Mouse (Mus musculus): Measurements from ENCODE around the gene Rpl29. TPM values are rescaled to one million over a fixed set of nuclear protein-coding genes. Genes with fewer than 3 reads are reported as not detected.
A peak's percentile ranks its signal among the peaks of the same experiment; 100 is the strongest.

Gene Rpl29
- polyA plus RNA-seq, 1 experiment from 2014 or later, result 729 TPM

- Histone ChIP-seq H3K27me3 (peaks cover 4% of the 10 kb centered on the region; the same call in 1 of the 2 replicates), H3K36me3 (no peaks in the 10 kb centered on the region), H3K9ac (peak overlapping the region; percentile 47), H3K9me3 (no peaks in the 10 kb centered on the region), H3K4me3 (no peak overlapping the region), H3K27ac (replicated peaks) (no peak overlapping the region), H3K4me1 (replicated peaks) (peaks cover 34% of the 10 kb centered on the region), H3K4me2 (peak overlapping the region; percentile 40)
- peak; percentile 24 for ATAC-seq (ENCODE audit: low read depth)
- WGBS, result 8% methylated on average over 18 of the region's 18 CpGs
Observed at GRCm38 (mm10) chr9:106421033-106421864, 8.0 kb upstream of the Rpl29 start.

GRCm38 (mm10) chr9:106421865-106422160 is 7.4 kb upstream of the Rpl29 start:
- 0% methylated on average over 3 of the region's 3 CpGs for WGBS

GRCm38 (mm10) chr9:106428719-106429220 is 484 bp upstream of the Rpl29 start:
- peak overlapping the region; percentile 87 for H3K4me3 ChIP-seq
- WGBS, result 13% methylated on average over 11 of the region's 11 CpGs
- no peaks in the 10 kb centered on the region for H3K9me3 ChIP-seq
- H3K36me3 ChIP-seq, result peaks cover 32% of the 10 kb centered on the region
- H3K4me2 ChIP-seq, result peak overlapping the region; percentile 70
- H3K27ac ChIP-seq (replicated peaks), result peak overlapping the region; percentile 98
- H3K9ac ChIP-seq, result peak overlapping the region; percentile 79
- no peaks in the 10 kb centered on the region for H3K27me3 ChIP-seq
- ATAC-seq (ENCODE audit: low read depth), result peak; percentile 68
- H3K4me1 ChIP-seq (replicated peaks), result peaks cover 19% of the 10 kb centered on the region

More at GRCm38 (mm10) chr9:106421865-106422160, 7.4 kb upstream of the Rpl29 start:
- Histone ChIP-seq H3K36me3 (no peaks in the 10 kb centered on the region), H3K9ac (no peak overlapping the region), H3K4me1 (replicated peaks) (peaks cover 34% of the 10 kb centered on the region), H3K4me2 (peak overlapping the region; percentile 40), H3K4me3 (no peak overlapping the region), H3K27me3 (peaks cover 4% of the 10 kb centered on the region; the same call in 1 of the 2 replicates), H3K9me3 (no peaks in the 10 kb centered on the region), H3K27ac (replicated peaks) (no peak overlapping the region)
- peak; percentile 75 for ATAC-seq (ENCODE audit: low read depth)

GRCm38 (mm10) chr9:106430015-106430264 is 686 bp downstream of the Rpl29 start:
- H3K9me3 ChIP-seq, result no peaks in the 10 kb centered on the region
- no peaks in the 10 kb centered on the region for H3K27me3 ChIP-seq
- H3K4me2 ChIP-seq, result peak overlapping the region; percentile 89
- H3K9ac ChIP-seq, result peak overlapping the region; percentile 98
- H3K4me1 ChIP-seq (replicated peaks), result peaks cover 19% of the 10 kb centered on the region
- H3K27ac ChIP-seq (replicated peaks), result peak overlapping the region; percentile 98
- H3K36me3 ChIP-seq, result peaks cover 40% of the 10 kb centered on the region
- peak overlapping the region; percentile 87 for H3K4me3 ChIP-seq
- under 1% methylated on average over 4 of the region's 4 CpGs for WGBS
- ATAC-seq (ENCODE audit: low read depth), result no peak

GRCm38 (mm10) chr9:106433389-106433788 is 4.1 kb downstream of the Rpl29 start:
- WGBS, result 78% methylated on average over 7 of the region's 7 CpGs
- Histone ChIP-seq H3K9me3 (no peaks in the 10 kb centered on the region), H3K4me1 (replicated peaks) (peaks cover 35% of the 10 kb centered on the region), H3K4me3 (no peak overlapping the region), H3K36me3 (peaks cover 40% of the 10 kb centered on the region), H3K27me3 (no peaks in the 10 kb centered on the region), H3K27ac (replicated peaks) (no peak overlapping the region), H3K9ac (peak overlapping the region; percentile 17; the same call in 1 of the 2 replicates), H3K4me2 (no peak overlapping the region)
- ATAC-seq (ENCODE audit: low read depth), result no peak

- Histone ChIP-seq H3K4me1 (replicated peaks) (peaks cover 25% of the 10 kb centered on the region), H3K9ac (peak overlapping the region; percentile 26; the same call in 1 of the 2 replicates), H3K27me3 (no peaks in the 10 kb centered on the region), H3K4me3 (no peak overlapping the region), H3K36me3 (peaks cover 31% of the 10 kb centered on the region), H3K27ac (replicated peaks) (no peak overlapping the region), H3K4me2 (no peak overlapping the region), H3K9me3 (no peaks in the 10 kb centered on the region)
- ATAC-seq (ENCODE audit: low read depth), result no peak
- 89% methylated on average over 9 of the region's 9 CpGs for WGBS
Observed at GRCm38 (mm10) chr9:106436566-106436965, 7.3 kb downstream of the Rpl29 start.

- Histone ChIP-seq H3K4me3 (no peak overlapping the region), H3K36me3 (no peaks in the 10 kb centered on the region), H3K4me1 (replicated peaks) (peaks cover 36% of the 10 kb centered on the region), H3K4me2 (no peak overlapping the region), H3K27ac (replicated peaks) (no peak overlapping the region), H3K9ac (no peak overlapping the region), H3K27me3 (no peaks in the 10 kb centered on the region), H3K9me3 (no peaks in the 10 kb centered on the region)
- 82% methylated on average over 5 of the region's 5 CpGs for WGBS
- ATAC-seq (ENCODE audit: low read depth), result no peak
Observed at GRCm38 (mm10) chr9:106442680-106443079, 13.4 kb downstream of the Rpl29 start.

- 78% methylated on average over 4 of the region's 4 CpGs for WGBS
- no peak overlapping the region for H3K27ac ChIP-seq (replicated peaks)
- H3K9ac ChIP-seq, result no peak overlapping the region
Observed at GRCm38 (mm10) chr9:106444836-106445235, 15.6 kb downstream of the Rpl29 start.

GRCm38 (mm10) chr9:106447348-106447747 is 18.1 kb downstream of the Rpl29 start, which contains the start of the genes Abhd14b and Abhd14a:
Gene Abhd14b, plus strand, starts transcription at chr9:106447459.
Gene Abhd14a, minus strand, starts transcription at chr9:106447678.
- Histone ChIP-seq H3K9me3 (no peaks in the 10 kb centered on the region), H3K4me3 (peak within 1 kb of the TSS; percentile 56), H3K36me3 (no peaks in the 10 kb centered on the region), H3K27me3 (no peaks in the 10 kb centered on the region), H3K9ac (peak within 1 kb of the TSS; percentile 80), H3K4me1 (replicated peaks) (peaks cover 61% of the 10 kb centered on the region), H3K4me2 (peak within 1 kb of the TSS; percentile 77), H3K27ac (replicated peaks) (peak within 1 kb of the TSS; percentile 78)
- under 1% methylated on average over 24 of the region's 24 CpGs for WGBS
- ATAC-seq (ENCODE audit: low read depth), result peak; percentile 68

More at GRCm38 (mm10) chr9:106444836-106445235, 15.6 kb downstream of the Rpl29 start:
- Histone ChIP-seq H3K4me2 (no peak overlapping the region), H3K9me3 (no peaks in the 10 kb centered on the region), H3K27me3 (no peaks in the 10 kb centered on the region), H3K4me1 (replicated peaks) (peaks cover 40% of the 10 kb centered on the region), H3K36me3 (no peaks in the 10 kb centered on the region), H3K4me3 (no peak overlapping the region)
- no peak for ATAC-seq (ENCODE audit: low read depth)

- peak; percentile 11; the same call in 1 of the 2 replicates for ATAC-seq (ENCODE audit: low read depth)
- Histone ChIP-seq H3K4me1 (replicated peaks) (peaks cover 68% of the 10 kb centered on the region), H3K9ac (peak overlapping the region; percentile 80), H3K27ac (replicated peaks) (peak overlapping the region; percentile 75; the same call in 1 of the 2 replicates), H3K36me3 (no peaks in the 10 kb centered on the region), H3K4me3 (peak overlapping the region; percentile 56), H3K27me3 (no peaks in the 10 kb centered on the region), H3K4me2 (peak overlapping the region; percentile 77), H3K9me3 (no peaks in the 10 kb centered on the region)
- WGBS, result 44% methylated on average over 9 of the region's 9 CpGs
Observed at GRCm38 (mm10) chr9:106447951-106448350, 18.7 kb downstream of the Rpl29 start.

GRCm38 (mm10) chr9:106448498-106449031 is 19.3 kb downstream of the Rpl29 start:
- 2% methylated on average over 23 of the region's 23 CpGs for WGBS
- H3K27me3 ChIP-seq, result no peaks in the 10 kb centered on the region
- H3K4me2 ChIP-seq, result peak overlapping the region; percentile 77
- no peaks in the 10 kb centered on the region for H3K36me3 ChIP-seq
- peak overlapping the region; percentile 75 for H3K27ac ChIP-seq (replicated peaks)
- peak overlapping the region; percentile 43 for H3K4me3 ChIP-seq
- peak; percentile 44; the same call in 1 of the 2 replicates for ATAC-seq (ENCODE audit: low read depth)
- peak overlapping the region; percentile 75 for H3K9ac ChIP-seq
- H3K4me1 ChIP-seq (replicated peaks), result peaks cover 71% of the 10 kb centered on the region
- no peaks in the 10 kb centered on the region for H3K9me3 ChIP-seq

- Histone ChIP-seq H3K4me1 (replicated peaks) (peaks cover 78% of the 10 kb centered on the region), H3K9me3 (no peaks in the 10 kb centered on the region), H3K36me3 (no peaks in the 10 kb centered on the region), H3K27ac (replicated peaks) (no peak overlapping the region), H3K27me3 (no peaks in the 10 kb centered on the region), H3K4me3 (no peak overlapping the region), H3K4me2 (no peak overlapping the region), H3K9ac (peak overlapping the region; percentile 13; the same call in 1 of the 2 replicates)
- no peak for ATAC-seq (ENCODE audit: low read depth)
- 91% methylated on average over 8 of the region's 8 CpGs for WGBS
Observed at GRCm38 (mm10) chr9:106449947-106450346, 20.7 kb downstream of the Rpl29 start.

Data from neural tube, embryonic 13.5 days (tissue).